Mouse (Mus musculus): ENCODE measurements around the gene Bcl3. TPM values are rescaled to one million over a fixed set of nuclear protein-coding genes. Genes with fewer than 3 reads are reported as not detected.
"Not testable (repeated sequence)": the region's sequence is repeated elsewhere in the genome, so short reads cannot be mapped to it uniquely, and the experiment has no call there.

The Bcl3 gene
- polyA plus RNA-seq, 1 experiment from 2014 or later = 5.4 TPM

DNA sequence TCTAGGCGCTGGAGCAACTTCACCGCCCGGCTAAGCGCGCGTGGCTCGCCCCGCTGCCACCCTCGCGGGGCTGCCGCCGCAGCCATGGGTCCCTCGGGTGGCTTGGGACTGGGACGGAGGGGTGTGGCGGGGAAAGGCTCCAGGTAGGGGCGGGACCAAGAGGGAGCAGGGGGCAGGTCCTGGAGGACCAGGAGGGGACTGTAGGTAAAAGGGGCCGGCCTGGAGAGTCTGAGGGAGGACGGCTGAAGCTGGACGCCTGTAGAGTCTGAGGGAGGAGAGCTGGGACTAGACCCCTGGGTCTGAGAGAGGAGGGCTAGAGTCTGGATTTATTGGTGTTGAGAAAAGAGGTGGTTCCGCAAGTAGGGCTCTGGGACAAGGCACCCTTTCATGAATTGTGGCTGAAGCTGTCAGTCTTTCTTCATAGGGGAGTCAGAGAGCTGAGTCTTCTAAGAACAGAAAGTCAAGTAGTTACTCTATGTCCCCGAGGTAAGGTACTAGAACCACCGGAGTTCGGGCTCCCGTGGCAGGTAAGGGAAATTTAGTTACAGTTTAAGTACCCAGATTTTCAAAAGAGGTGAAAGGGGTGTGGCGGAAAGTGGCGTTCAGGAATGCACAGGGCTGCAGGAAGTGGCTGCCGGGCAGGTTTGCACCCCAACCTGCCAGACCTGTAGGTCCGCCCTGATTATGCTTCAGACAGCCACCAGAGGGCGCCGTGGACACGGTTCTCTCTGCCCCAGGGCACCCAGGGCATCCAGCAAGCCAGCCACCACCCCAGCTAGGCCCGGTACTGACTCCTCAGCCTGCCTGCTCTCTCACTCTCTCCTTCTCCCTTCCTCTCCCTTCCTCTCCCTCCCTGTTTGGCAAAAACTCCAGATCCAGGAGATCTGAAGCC lies 25.6 kb downstream of the Bcl3 start, which contains the start of gene Cblc:
Cblc (minus strand) TSS at position 113 of the 892 bp plus-strand sequence.
- peak within 1 kb of the TSS; percentile 52 for H3K4me2 ChIP-seq (ENCODE audit: low read depth, low read length)
- H3K9me3 ChIP-seq (ENCODE audit: control insufficient read depth, low read length) = no peaks in the 10 kb centered on the region
- no peaks in the 10 kb centered on the region for H3K4me1 ChIP-seq (replicated peaks; ENCODE audit: control insufficient read depth, insufficient read depth, low read length)
- peak within 1 kb of the TSS; percentile 97 for H3K27ac ChIP-seq (ENCODE audit: low read length)
- ATAC-seq (ENCODE audit: low read depth) = peak; percentile 93
- H3K4me3 ChIP-seq (ENCODE audit: low read length) = peak within 1 kb of the TSS; percentile 57
- WGBS = 2% methylated on average over 32 of the region's 32 CpGs
- no peaks in the 10 kb centered on the region for H3K36me3 ChIP-seq (ENCODE audit: control insufficient read depth, insufficient read depth, low read length)
- peak within 1 kb of the TSS; percentile 74 for H3K9ac ChIP-seq (ENCODE audit: low read length)
- H3K27me3 ChIP-seq (ENCODE audit: control insufficient read depth, insufficient read depth, low read depth, low read length) = peaks cover 15% of the 10 kb centered on the region

DNA sequence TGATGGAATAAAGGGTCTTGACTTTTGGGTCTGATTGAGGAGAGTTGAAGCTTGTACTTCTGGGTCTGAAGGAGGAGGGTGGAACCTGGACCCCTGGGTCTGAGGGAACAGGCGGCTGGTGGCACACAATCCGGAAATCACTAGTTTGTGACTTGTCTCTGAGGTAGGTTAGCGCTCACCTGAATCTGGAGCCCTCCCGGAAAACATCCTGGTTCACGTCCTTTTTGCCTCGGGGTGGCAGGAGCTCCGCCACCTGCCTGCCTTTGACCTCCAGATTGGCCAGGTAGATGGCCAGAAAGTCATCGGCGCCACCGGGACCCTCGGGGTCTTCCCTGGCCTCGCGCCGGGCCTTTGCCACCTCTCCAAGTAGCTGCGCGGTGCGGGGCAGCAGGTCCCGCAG lies 26.3 kb downstream of the Bcl3 start:
- Histone ChIP-seq H3K9ac (ENCODE audit: low read length) (peak overlapping the region; percentile 74), H3K4me1 (replicated peaks; ENCODE audit: control insufficient read depth, insufficient read depth, low read length) (no peaks in the 10 kb centered on the region), H3K9me3 (ENCODE audit: control insufficient read depth, low read length) (no peaks in the 10 kb centered on the region), H3K27ac (ENCODE audit: low read length) (peak overlapping the region; percentile 97), H3K27me3 (ENCODE audit: control insufficient read depth, insufficient read depth, low read depth, low read length) (peaks cover 15% of the 10 kb centered on the region), H3K36me3 (ENCODE audit: control insufficient read depth, insufficient read depth, low read length) (no peaks in the 10 kb centered on the region), H3K4me3 (ENCODE audit: low read length) (peak overlapping the region; percentile 57), H3K4me2 (ENCODE audit: low read depth, low read length) (peak overlapping the region; percentile 52)
- no peak for ATAC-seq (ENCODE audit: low read depth)
- 8% methylated on average over 18 of the region's 18 CpGs for WGBS

DNA sequence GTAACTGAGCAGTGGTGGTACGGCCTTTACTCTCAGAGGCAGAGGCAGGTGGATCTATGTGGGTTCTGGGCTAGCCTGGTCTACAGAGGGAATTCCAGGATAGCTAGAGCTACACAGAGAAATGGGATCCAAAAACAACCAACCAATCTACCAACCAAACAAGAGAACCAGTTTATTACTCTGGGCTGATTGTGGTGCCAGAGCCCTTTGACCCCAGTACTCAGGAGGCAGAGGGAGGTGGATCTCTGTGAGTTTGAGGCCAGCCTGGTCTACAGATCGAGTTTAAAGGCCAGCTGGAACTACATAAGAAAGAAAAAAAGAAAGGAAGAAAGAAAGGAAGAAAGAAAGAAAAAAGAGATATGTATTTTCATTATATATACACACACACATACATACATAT lies 27.3 kb downstream of the Bcl3 start:
- no peaks in the 10 kb centered on the region for H3K36me3 ChIP-seq (ENCODE audit: control insufficient read depth, insufficient read depth, low read length)
- H3K27ac ChIP-seq (ENCODE audit: low read length) = no peak overlapping the region
- H3K27me3 ChIP-seq (ENCODE audit: control insufficient read depth, insufficient read depth, low read depth, low read length) = peaks cover 17% of the 10 kb centered on the region
- WGBS = 63% methylated on average over 2 of the region's 2 CpGs
- H3K9ac ChIP-seq (ENCODE audit: low read length) = no peak overlapping the region
- H3K4me1 ChIP-seq (replicated peaks; ENCODE audit: control insufficient read depth, insufficient read depth, low read length) = no peaks in the 10 kb centered on the region
- no peak for ATAC-seq (ENCODE audit: low read depth)
- H3K4me2 ChIP-seq (ENCODE audit: low read depth, low read length) = no peak overlapping the region
- H3K9me3 ChIP-seq (ENCODE audit: control insufficient read depth, low read length) = no peaks in the 10 kb centered on the region
- no peak overlapping the region for H3K4me3 ChIP-seq (ENCODE audit: low read length)

DNA sequence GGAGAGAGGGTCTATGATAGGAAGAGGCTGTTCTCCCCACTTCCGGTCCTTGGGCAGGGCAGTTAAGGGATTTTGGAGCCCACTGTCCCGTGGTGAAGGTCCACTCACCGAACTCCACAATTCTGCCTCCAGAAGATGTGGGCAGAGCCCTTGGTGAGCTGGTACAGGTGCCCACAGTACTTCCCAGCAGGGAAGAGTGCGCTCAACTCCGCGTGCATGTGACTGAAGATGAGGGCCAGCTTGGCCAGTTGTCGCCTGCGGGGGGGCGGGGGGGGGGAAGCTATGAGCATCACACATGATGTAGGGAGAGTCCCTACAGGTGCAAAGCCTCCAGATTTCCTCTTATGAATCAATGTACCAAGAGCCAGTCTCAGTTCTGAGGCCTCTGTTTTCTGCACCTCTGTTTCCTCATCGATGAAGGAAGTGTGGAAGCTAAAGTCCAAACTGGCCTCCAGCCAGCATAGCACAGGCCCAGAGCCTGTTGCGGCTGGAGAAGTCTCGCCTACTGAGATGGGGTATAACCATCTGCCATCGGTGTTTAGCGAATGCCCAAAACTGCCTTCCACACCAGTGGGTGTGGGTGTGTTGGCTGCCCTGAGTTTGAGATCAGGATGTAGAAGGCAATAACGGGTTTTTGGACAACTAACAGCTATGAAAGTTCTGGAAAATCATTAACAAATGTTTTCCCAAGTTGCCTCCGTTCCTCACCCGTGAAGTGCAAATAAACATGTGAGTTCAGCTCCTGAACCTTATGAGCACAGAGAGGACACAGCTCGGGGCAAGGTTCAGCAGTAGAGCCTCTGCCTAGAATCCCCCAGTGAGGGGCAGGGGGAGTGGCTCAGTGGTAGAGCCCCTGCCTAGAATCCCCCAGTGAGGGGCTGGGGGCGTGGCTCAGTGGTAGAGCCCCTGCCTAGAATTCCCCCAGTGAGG lies 29.6 kb downstream of the Bcl3 start:
- no peak for ATAC-seq (ENCODE audit: low read depth)
- H3K4me3 ChIP-seq (ENCODE audit: low read length) = no peak overlapping the region
- H3K4me1 ChIP-seq (replicated peaks; ENCODE audit: control insufficient read depth, insufficient read depth, low read length) = peaks cover 4% of the 10 kb centered on the region; the same call in 1 of the 2 replicates
- no peaks in the 10 kb centered on the region for H3K36me3 ChIP-seq (ENCODE audit: control insufficient read depth, insufficient read depth, low read length)
- H3K4me2 ChIP-seq (ENCODE audit: low read depth, low read length) = no peak overlapping the region
- no peaks in the 10 kb centered on the region for H3K9me3 ChIP-seq (ENCODE audit: control insufficient read depth, low read length)
- no peak overlapping the region for H3K9ac ChIP-seq (ENCODE audit: low read length)
- H3K27ac ChIP-seq (ENCODE audit: low read length) = no peak overlapping the region
- 73% methylated on average over 19 of the region's 19 CpGs for WGBS
- H3K27me3 ChIP-seq (ENCODE audit: control insufficient read depth, insufficient read depth, low read depth, low read length) = peaks cover 17% of the 10 kb centered on the region

DNA sequence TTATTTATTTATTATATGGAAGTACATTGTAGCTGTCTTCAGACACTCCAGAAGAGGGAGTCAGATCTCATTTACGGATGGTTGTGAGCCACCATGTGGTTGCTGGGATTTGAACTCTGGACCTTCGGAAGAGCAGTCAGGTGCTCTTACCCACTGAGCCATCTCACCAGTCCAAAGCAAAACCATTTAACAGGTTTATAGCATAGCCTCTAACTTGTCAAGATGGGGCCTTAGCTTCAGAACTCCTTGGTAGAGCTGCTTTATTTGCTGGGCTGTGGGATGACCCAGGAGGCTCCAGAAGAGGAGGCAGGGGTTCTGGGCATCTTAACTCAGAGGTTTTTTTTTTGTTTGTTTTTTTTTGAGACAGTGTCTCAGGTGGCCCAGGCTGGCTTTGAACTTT lies 31.1 kb downstream of the Bcl3 start:
- WGBS = 82% methylated on average over 2 of the region's 2 CpGs
- not testable (repeated sequence) for ATAC-seq (ENCODE audit: low read depth); H3K27ac ChIP-seq (ENCODE audit: low read length); H3K9me3 ChIP-seq (ENCODE audit: control insufficient read depth, low read length); H3K4me1 ChIP-seq (replicated peaks; ENCODE audit: control insufficient read depth, insufficient read depth, low read length); H3K27me3 ChIP-seq (ENCODE audit: control insufficient read depth, insufficient read depth, low read depth, low read length); H3K9ac ChIP-seq (ENCODE audit: low read length); H3K36me3 ChIP-seq (ENCODE audit: control insufficient read depth, insufficient read depth, low read length); H3K4me2 ChIP-seq (ENCODE audit: low read depth, low read length); H3K4me3 ChIP-seq (ENCODE audit: low read length)

DNA sequence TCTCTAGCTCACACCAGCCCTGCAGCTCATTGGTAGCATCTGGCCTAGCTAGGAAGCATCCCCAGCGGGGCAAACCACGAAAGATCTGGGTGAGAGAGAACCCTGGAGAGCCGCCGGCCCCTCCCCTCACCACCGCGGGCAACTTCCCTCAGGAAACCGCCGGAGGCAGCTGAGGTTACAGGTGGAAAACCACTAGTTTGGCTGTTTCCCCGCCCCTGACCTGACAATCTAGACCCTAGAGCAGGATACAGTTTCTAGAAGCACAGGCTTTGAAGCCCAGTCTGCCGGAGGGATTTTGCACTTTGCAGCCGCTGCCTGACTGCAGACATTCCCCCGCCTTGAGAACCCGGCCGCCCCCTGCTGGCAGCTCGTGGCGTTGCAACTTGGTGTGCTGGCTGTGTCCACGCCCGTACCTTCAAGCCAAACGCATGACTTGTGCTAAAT lies 32.6 kb downstream of the Bcl3 start:
- Histone ChIP-seq H3K4me1 (replicated peaks; ENCODE audit: control insufficient read depth, insufficient read depth, low read length) (peaks cover 4% of the 10 kb centered on the region; the same call in 1 of the 2 replicates), H3K36me3 (ENCODE audit: control insufficient read depth, insufficient read depth, low read length) (no peaks in the 10 kb centered on the region), H3K4me3 (ENCODE audit: low read length) (peak overlapping the region; percentile 43), H3K9me3 (ENCODE audit: control insufficient read depth, low read length) (no peaks in the 10 kb centered on the region), H3K9ac (ENCODE audit: low read length) (peak overlapping the region; percentile 64), H3K27me3 (ENCODE audit: control insufficient read depth, insufficient read depth, low read depth, low read length) (0 out of 2 replicates have a peak, but pooled peaks cover 2% of the 10 kb centered on the region), H3K27ac (ENCODE audit: low read length) (peak overlapping the region; percentile 16; the same call in 1 of the 2 replicates), H3K4me2 (ENCODE audit: low read depth, low read length) (peak overlapping the region; percentile 66)
- under 1% methylated on average over 19 of the region's 19 CpGs for WGBS
- peak; percentile 59 for ATAC-seq (ENCODE audit: low read depth)

DNA sequence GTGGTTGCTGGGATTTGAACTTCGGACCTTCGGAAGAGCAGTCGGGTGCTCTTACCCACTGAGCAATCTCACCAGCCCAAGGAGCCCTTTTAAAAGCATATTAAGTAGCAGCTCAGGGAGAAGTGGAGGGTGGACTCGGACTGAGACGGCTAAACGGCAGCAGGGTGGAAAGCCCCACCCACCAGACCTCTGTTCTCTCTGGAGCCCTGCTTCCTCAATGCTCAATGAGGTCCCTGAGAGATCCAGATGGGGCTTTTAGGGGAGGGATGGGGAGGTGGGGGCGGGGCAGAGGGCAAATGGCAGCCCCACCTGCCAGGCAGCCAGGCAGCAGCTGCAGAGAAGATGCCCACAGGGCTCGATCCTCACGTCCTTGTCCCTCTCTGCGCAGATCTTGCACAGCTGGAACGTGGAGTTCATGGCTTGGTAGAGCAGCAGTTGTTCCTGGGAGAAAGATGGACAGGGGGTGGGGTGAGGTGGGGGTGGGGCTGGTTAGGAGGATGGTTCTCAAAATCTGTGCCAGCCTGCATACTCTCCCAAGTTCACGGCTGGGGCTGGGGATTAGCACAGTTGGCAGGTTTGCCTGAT lies 36.6 kb downstream of the Bcl3 start:
- Histone ChIP-seq H3K9me3 (ENCODE audit: control insufficient read depth, low read length) (no peaks in the 10 kb centered on the region), H3K4me2 (ENCODE audit: low read depth, low read length) (no peak overlapping the region), H3K36me3 (ENCODE audit: control insufficient read depth, insufficient read depth, low read length) (no peaks in the 10 kb centered on the region), H3K27ac (ENCODE audit: low read length) (no peak overlapping the region), H3K4me3 (ENCODE audit: low read length) (no peak overlapping the region), H3K9ac (ENCODE audit: low read length) (no peak overlapping the region), H3K27me3 (ENCODE audit: control insufficient read depth, insufficient read depth, low read depth, low read length) (0 out of 2 replicates have a peak, but pooled peaks cover 2% of the 10 kb centered on the region), H3K4me1 (replicated peaks; ENCODE audit: control insufficient read depth, insufficient read depth, low read length) (peaks cover 4% of the 10 kb centered on the region; the same call in 1 of the 2 replicates)
- no peak for ATAC-seq (ENCODE audit: low read depth)
- WGBS = 36% methylated on average over 12 of the region's 12 CpGs

DNA sequence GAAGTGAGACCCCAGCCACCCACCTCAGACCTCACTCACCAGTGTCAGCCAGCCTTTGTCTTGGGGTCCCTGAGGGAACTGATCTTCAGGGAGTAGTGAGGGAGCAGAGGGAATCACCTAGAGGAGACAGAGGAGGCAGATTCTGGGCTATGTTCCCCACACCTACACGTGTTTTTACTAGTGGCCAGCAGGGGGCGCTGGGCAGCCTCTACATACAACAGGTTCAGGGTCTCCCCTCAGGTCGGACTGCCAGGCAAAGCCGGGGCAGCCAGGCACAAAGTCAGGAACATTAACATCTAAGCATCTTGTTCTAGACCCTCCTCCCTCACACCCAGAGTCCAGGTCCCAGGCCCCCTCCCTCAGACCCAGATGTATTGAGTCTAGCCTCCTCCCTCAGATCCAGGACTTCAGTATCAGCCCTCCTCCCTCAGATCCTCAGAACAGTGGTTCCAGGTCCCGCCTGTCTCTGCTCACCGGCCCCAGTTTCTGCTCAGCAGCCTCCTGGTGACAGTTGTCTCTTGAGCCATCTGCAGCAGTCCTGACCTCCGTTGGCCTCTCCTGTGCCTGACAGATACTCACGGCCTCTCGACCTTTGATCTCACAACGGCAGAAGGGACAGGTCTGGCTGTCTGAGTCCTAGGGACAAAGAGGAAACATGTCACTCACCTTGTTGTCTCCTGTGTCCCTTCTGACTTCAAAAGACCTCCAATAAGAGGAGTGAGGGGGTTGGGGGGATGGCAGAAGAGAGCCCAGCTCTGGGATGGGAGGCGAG lies 37.6 kb downstream of the Bcl3 start:
- H3K27ac ChIP-seq (ENCODE audit: low read length) = no peak overlapping the region
- no peaks in the 10 kb centered on the region for H3K27me3 ChIP-seq (ENCODE audit: control insufficient read depth, insufficient read depth, low read depth, low read length)
- H3K36me3 ChIP-seq (ENCODE audit: control insufficient read depth, insufficient read depth, low read length) = no peaks in the 10 kb centered on the region
- WGBS = 17% methylated on average over 11 of the region's 11 CpGs
- H3K4me1 ChIP-seq (replicated peaks; ENCODE audit: control insufficient read depth, insufficient read depth, low read length) = peaks cover 3% of the 10 kb centered on the region; the same call in 1 of the 2 replicates
- ATAC-seq (ENCODE audit: low read depth) = peak; percentile 6; the same call in 1 of the 2 replicates
- no peaks in the 10 kb centered on the region; the same call in 1 of the 2 replicates for H3K9me3 ChIP-seq (ENCODE audit: control insufficient read depth, low read length)
- H3K9ac ChIP-seq (ENCODE audit: low read length) = no peak overlapping the region
- H3K4me2 ChIP-seq (ENCODE audit: low read depth, low read length) = no peak overlapping the region
- H3K4me3 ChIP-seq (ENCODE audit: low read length) = no peak overlapping the region

All from lung, embryonic 16.5 days (tissue).